Mouse (Mus musculus) neural tube, embryonic 14.5 days (tissue): ENCODE measurements around the gene Aspscr1. TPM values are rescaled to one million over a fixed set of nuclear protein-coding genes. Genes with fewer than 3 reads are reported as not detected.

Experiments used
- ATAC-seq: fragments of 200-750 bp; cut with Nextera tagmentation; 2 replicates; pipeline ENCODE4 v1.8.0; 2017; ENCODE audit warnings: low read depth, mild to moderate bottlenecking, moderate TSS enrichment, moderate library complexity
- H3K27ac ChIP-seq: fragments of 300-500 bp; sonication (generic); 2 replicates; pipeline ENCODE4 v1.5.1; 2014; ENCODE audit warnings: low read depth, mild to moderate bottlenecking, control low read depth, low read length, moderate library complexity, mixed read lengths
- H3K27me3 ChIP-seq: fragments of 300-500 bp; sonication (generic); 2 replicates; pipeline ENCODE4 v1.6.1; 2014; ENCODE audit warnings: low read length; ENCODE audit not compliant: control insufficient read depth, insufficient read depth
- H3K36me3 ChIP-seq: fragments of 300-500 bp; sonication (generic); 2 replicates; pipeline ENCODE4 v1.6.1; 2014; ENCODE audit warnings: low read length, mixed read lengths; ENCODE audit not compliant: control insufficient read depth, insufficient read depth
- H3K4me1 ChIP-seq: fragments of 300-500 bp; sonication (generic); 2 replicates; pipeline ENCODE4 v1.6.1; 2014; ENCODE audit warnings: low read length; ENCODE audit not compliant: control insufficient read depth, insufficient read depth
- H3K4me2 ChIP-seq: fragments of 300-500 bp; sonication (generic); 2 replicates; pipeline ENCODE4 v1.6.1; 2014; ENCODE audit warnings: mild to moderate bottlenecking, low read depth, low read length, control low read depth
- H3K4me3 ChIP-seq: fragments of 300-500 bp; sonication (generic); 2 replicates; pipeline ENCODE4 v1.5.1; 2014; ENCODE audit warnings: low read depth, low read length, control low read depth, mixed read lengths
- H3K9ac ChIP-seq: fragments of 300-500 bp; sonication (generic); replicated peaks from 2 replicates; pipeline ENCODE4 v1.6.1; 2014; ENCODE audit warnings: low read depth, mild to moderate bottlenecking, control low read depth, low read length, mixed read lengths
- H3K9me3 ChIP-seq: fragments of 300-500 bp; sonication (generic); 2 replicates; pipeline ENCODE4 v1.6.1; 2016; ENCODE audit warnings: low read length; ENCODE audit not compliant: control insufficient read depth
- WGBS: fragments of 180-500 bp; shearing (Covaris S2); extraction: QIAGEN DNeasy Blood & Tissue Kit; methylation state at CpG from one replicate; pipeline ENCODE4 v1.1.7; 2014; 5-methylcytosine and 5-hydroxymethylcytosine counted together
- polyA plus RNA-seq: library from polyadenylated mRNA; unstranded; fragments of >200 nt; fragmentation: Nextera tagmentation; extraction: Ambion mirVana; gene quantifications from 2 replicates; pipeline ENCODE4 v1.2.1, GENCODE M21; 2014

The Aspscr1 gene
- 137 and 141 TPM in 2 replicates for polyA plus RNA-seq

- ATAC-seq, result peak; percentile 97
- no peaks in the 10 kb centered on the region for H3K9me3 ChIP-seq
- H3K4me1 ChIP-seq, result peaks cover 4% of the 10 kb centered on the region
- H3K4me3 ChIP-seq, result peak within 1 kb of the TSS; percentile 56
- no peaks in the 10 kb centered on the region for H3K27me3 ChIP-seq
- peak within 1 kb of the TSS; percentile 79 for H3K4me2 ChIP-seq
- H3K27ac ChIP-seq, result peak within 1 kb of the TSS; percentile 78
- 1% methylated on average over 73 of the region's 83 CpGs for WGBS
- peaks cover 6% of the 10 kb centered on the region; the same call in 1 of the 2 replicates for H3K36me3 ChIP-seq
- peak within 1 kb of the TSS; percentile 70 for H3K9ac ChIP-seq
These were observed at the start of gene Aspscr1 for GRCm38 (mm10) chr11:120672687-120673593. TSS of gene Aspscr1 (plus strand) at chr11:120672973.

GRCm38 (mm10) chr11:120623961-120624679 lies 48.7 kb upstream of the Aspscr1 start:
- Histone ChIP-seq H3K4me2 (peak overlapping the region; percentile 97), H3K27me3 (no peaks in the 10 kb centered on the region), H3K9ac (peak overlapping the region; percentile 73), H3K27ac (peak overlapping the region; percentile 86), H3K4me1 (peaks cover 11% of the 10 kb centered on the region), H3K9me3 (no peaks in the 10 kb centered on the region), H3K4me3 (peak overlapping the region; percentile 99), H3K36me3 (peaks cover 23% of the 10 kb centered on the region; the same call in 1 of the 2 replicates)
- ATAC-seq, result peak; percentile 59
- 18% methylated on average over 22 of the region's 30 CpGs for WGBS

- Histone ChIP-seq H3K27me3 (no peaks in the 10 kb centered on the region), H3K4me3 (peak overlapping the region; percentile 99), H3K4me2 (peak overlapping the region; percentile 97), H3K27ac (peak overlapping the region; percentile 86), H3K4me1 (peaks cover 12% of the 10 kb centered on the region), H3K9ac (peak overlapping the region; percentile 73), H3K36me3 (peaks cover 22% of the 10 kb centered on the region; the same call in 1 of the 2 replicates), H3K9me3 (no peaks in the 10 kb centered on the region)
- WGBS, result under 1% methylated on average over 52 of the region's 53 CpGs
- ATAC-seq, result peak; percentile 83
These were observed 48.1 kb upstream of the Aspscr1 start for GRCm38 (mm10) chr11:120624680-120625111.

- H3K27me3 ChIP-seq, result no peaks in the 10 kb centered on the region
- no peaks in the 10 kb centered on the region for H3K9me3 ChIP-seq
- peaks cover 15% of the 10 kb centered on the region for H3K4me1 ChIP-seq
- H3K9ac ChIP-seq, result peak within 1 kb of the TSS; percentile 73
- H3K4me3 ChIP-seq, result peak within 1 kb of the TSS; percentile 99
- peak within 1 kb of the TSS; percentile 86 for H3K27ac ChIP-seq
- 19% methylated on average over 5 of the region's 5 CpGs for WGBS
- peaks cover 19% of the 10 kb centered on the region; the same call in 1 of the 2 replicates for H3K36me3 ChIP-seq
- ATAC-seq, result peak; percentile 55; the same call in 1 of the 2 replicates
- H3K4me2 ChIP-seq, result peak within 1 kb of the TSS; percentile 97
These were observed 47.5 kb upstream of the Aspscr1 start, which contains the start of gene Sirt7 for GRCm38 (mm10) chr11:120625152-120625775. TSS of gene Sirt7 (minus strand) at chr11:120625240.

GRCm38 (mm10) chr11:120626785-120627467 lies 45.8 kb upstream of the Aspscr1 start:
- H3K9ac ChIP-seq, result no peak overlapping the region
- H3K4me3 ChIP-seq, result no peak overlapping the region
- no peak overlapping the region for H3K27ac ChIP-seq
- no peaks in the 10 kb centered on the region for H3K27me3 ChIP-seq
- H3K36me3 ChIP-seq, result 0 out of 2 replicates have a peak, but pooled peaks cover 11% of the 10 kb centered on the region
- 90% methylated on average over 11 of the region's 11 CpGs for WGBS
- H3K4me2 ChIP-seq, result no peak overlapping the region
- peaks cover 21% of the 10 kb centered on the region for H3K4me1 ChIP-seq
- ATAC-seq, result no peak
- H3K9me3 ChIP-seq, result no peaks in the 10 kb centered on the region

GRCm38 (mm10) chr11:120627468-120628300 lies 45.1 kb upstream of the Aspscr1 start:
- no peaks in the 10 kb centered on the region for H3K9me3 ChIP-seq
- no peak overlapping the region for H3K4me3 ChIP-seq
- H3K4me1 ChIP-seq, result peaks cover 26% of the 10 kb centered on the region
- H3K36me3 ChIP-seq, result 0 out of 2 replicates have a peak, but pooled peaks cover 11% of the 10 kb centered on the region
- H3K27ac ChIP-seq, result no peak overlapping the region
- no peaks in the 10 kb centered on the region for H3K27me3 ChIP-seq
- no peak overlapping the region for H3K9ac ChIP-seq
- no peak for ATAC-seq
- 83% methylated on average over 22 of the region's 22 CpGs for WGBS
- H3K4me2 ChIP-seq, result no peak overlapping the region

- peaks cover 26% of the 10 kb centered on the region for H3K4me1 ChIP-seq
- no peak for ATAC-seq
- no peak overlapping the region for H3K4me3 ChIP-seq
- no peaks in the 10 kb centered on the region for H3K27me3 ChIP-seq
- no peak overlapping the region for H3K4me2 ChIP-seq
- H3K9ac ChIP-seq, result no peak overlapping the region
- no peak overlapping the region for H3K27ac ChIP-seq
- H3K9me3 ChIP-seq, result no peaks in the 10 kb centered on the region
- 95% methylated on average over 23 of the region's 23 CpGs for WGBS
- H3K36me3 ChIP-seq, result 0 out of 2 replicates have a peak, but pooled peaks cover 11% of the 10 kb centered on the region
These were observed 44.0 kb upstream of the Aspscr1 start for GRCm38 (mm10) chr11:120628601-120629340.
